Mouse (Mus musculus) kidney, postnatal 25 days (tissue): ENCODE results near the gene B230307C23Rik.
"Not testable (repeated sequence)": the region's sequence is repeated elsewhere in the genome, so short reads cannot be mapped to it uniquely, and the experiment has no call there.

Source experiments
- DNase-seq, 2 experiments: peaks; one replicate each; pipeline ENCODE4 v3.0.0; 2021; ENCODE audit warnings: mixed read lengths in 2 of 2

Gene B230307C23Rik

DNA sequence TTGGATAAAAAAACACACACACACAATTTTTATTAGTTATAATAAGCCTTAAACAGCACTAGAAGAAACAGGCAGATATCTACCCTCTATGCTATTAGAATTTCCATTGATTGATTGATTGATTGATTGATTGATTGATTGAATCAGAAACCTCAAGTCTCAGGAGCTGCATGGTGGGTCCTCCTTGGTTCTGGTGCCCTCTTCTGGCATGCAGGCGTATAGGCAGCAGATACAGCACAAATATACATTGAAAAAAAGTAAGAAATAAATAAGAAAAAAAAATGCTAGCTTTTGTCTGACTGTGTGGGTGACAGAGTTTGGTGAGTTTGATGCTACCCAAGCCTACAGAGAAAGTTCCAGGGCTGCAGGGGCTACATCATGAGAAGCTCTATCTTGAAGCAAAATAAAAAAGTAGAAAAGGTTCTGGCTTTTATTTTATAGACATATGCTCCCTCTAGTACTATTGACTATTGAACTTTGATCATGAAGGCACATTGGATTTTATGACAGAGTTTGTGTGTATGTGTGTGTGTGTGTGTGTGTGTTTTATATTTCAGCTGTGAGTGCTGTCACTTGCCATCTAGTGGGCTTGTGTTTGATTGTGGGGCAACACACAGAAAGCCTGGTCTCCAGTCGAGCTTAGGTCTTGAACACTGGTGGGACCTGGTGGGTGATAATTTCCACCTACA is 25.7 kb downstream of the B230307C23Rik start:
- no peak for DNase-seq

DNA sequence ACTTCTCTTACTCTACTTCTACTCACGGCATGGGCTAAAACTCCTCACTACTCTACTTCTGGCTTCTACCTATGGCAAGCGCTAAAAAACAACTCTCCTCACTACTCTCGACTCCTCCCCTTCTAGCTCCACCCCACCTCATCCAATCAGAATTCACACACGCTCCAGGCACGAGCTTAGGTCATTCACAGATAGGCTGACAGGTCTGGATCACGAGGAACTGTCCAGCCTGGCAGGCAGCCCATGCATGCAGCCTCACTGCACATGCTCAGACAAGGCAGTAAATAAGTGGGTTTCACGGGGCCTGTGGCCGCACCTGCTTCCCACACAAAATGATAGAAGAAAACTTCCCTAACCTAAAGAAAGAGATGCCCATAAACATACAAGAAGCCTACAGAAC is 29.1 kb downstream of the B230307C23Rik start:
- not testable (repeated sequence) for DNase-seq

DNA sequence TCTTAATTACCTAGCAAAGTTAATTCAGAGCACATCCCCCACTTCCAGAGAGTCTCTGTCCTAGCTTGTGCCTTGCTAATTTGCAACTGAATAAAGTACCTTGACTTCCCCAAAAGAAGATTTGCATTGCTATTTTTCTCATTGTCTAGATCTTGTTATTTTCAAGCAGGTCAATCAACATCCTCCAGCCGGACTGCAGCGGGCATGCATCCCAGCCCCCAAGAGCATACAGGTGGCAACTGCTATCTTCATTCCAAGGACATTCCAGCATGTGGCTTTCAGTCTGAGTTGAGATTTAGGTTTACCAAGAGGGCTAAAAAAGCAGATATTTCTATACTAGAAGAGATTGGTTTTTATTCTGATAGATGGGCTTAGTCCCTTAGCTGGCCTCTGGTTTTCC is 37.9 kb downstream of the B230307C23Rik start:
- DNase-seq, result not testable (repeated sequence)

DNA sequence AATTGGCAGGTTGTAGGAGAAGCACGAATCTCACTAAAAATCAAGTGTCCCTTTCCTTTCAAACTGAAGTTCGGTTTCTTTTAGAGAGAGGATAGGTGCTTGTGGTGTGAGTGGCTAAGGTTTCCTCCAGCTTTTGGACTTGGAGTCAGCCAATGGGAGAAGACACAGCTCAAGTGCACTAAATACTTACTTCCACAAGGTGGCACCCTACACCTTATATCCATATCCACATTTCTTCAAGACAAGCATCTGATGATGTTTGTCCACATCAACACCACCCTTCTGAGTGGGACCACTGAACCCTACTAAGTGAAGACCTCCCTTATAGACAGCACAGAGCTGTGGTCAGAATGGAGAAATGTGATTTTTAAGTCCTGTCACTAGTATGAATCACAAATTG is 44.6 kb downstream of the B230307C23Rik start:
- peak in 1 of 2 experiments; percentile 7 for DNase-seq

DNA sequence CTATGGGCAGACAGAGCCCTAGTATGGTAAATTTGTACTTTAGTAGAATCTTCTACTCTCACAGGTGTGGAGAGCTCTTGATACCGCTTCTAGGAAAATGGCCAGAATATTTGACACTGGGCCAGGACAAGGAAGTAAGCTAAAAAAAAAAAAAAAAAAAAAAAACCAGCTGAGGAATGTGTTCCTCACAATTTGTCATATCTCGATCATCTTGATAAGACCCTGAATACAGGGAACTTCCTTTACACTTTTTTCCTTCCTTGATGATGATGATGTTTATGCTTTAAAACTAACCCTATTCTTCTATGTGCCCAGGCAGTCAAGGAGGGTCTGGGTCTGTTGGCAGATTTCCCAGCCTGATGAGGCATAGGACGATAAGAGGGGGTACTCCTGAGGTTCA is 82.3 kb downstream of the B230307C23Rik start:
- not testable (repeated sequence) for DNase-seq

DNA sequence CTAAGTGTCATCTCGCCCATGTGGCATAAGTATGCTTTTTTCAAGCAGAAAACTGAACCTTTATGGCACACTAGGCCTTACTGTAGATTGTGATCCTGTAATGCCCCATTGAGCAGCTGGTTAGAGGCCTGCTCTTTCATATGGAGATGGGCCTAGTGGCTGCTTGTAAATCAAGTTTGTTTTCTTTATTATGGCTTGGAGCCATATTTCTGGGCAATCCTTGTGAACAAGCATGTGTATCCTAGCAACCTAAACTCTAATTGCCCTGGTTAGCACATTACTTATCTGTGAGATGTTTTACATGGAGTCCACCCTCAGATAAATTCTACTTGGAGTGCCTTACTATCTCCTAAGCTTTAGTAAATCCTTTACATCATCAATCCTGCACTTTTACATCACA is 84.0 kb downstream of the B230307C23Rik start:
- not testable (repeated sequence) for DNase-seq
